Mouse (Mus musculus) cortical plate, adult 2 months (tissue): ENCODE data around the gene Dscaml1. TPM values are rescaled to one million over a fixed set of nuclear protein-coding genes. Genes with fewer than 3 reads are reported as not detected.

Source experiments
- H3K27ac ChIP-seq: fragments of 200-500 bp; 2 replicates; pipeline ENCODE4 v1.5.1; 2012; ENCODE audit warnings: low read length, control low read depth, inconsistent platforms; ENCODE audit not compliant: insufficient read depth
- H3K4me1 ChIP-seq: fragments of 200-500 bp; 2 replicates; pipeline ENCODE4 v1.6.1; 2011; ENCODE audit warnings: low read length; ENCODE audit not compliant: control insufficient read depth, insufficient read depth
- H3K4me3 ChIP-seq: fragments of 200-500 bp; 2 replicates; pipeline ENCODE4 v1.5.1; 2011; ENCODE audit warnings: mild to moderate bottlenecking, low read length, control low read depth; ENCODE audit not compliant: insufficient read depth
- CTCF ChIP-seq: fragments of 200-500 bp; IDR thresholded peaks from 2 replicates; pipeline ENCODE4 v1.5.1; 2011; ENCODE audit warnings: mild to moderate bottlenecking, control low read depth, low read length; ENCODE audit not compliant: insufficient read depth; ENCODE audit errors: extremely low read depth
- POLR2A ChIP-seq: fragments of 200-500 bp; IDR thresholded peaks from 2 replicates; pipeline ENCODE4 v1.6.1; 2011; ENCODE audit warnings: mild to moderate bottlenecking, low read length, control low read depth; ENCODE audit not compliant: insufficient read depth; ENCODE audit errors: extremely low read depth
- polyA plus RNA-seq: library from polyadenylated mRNA; depleted of rRNA; stranded (reverse); fragments of >200 nt; gene quantifications from 2 replicates; pipeline ENCODE4 v1.2.3, GENCODE M21; 2012

Dscaml1 gene
- polyA plus RNA-seq, 1 experiment: 29.7 TPM

- Histone ChIP-seq H3K4me3 (no peak overlapping the region), H3K4me1 (no peaks in the 10 kb centered on the region), H3K27ac (no peak overlapping the region)
- TF ChIP-seq CTCF (peak; percentile 14; the same call in 1 of the 2 replicates), POLR2A (no peak)
These were observed 15.8 kb upstream of the Dscaml1 start for GRCm38 (mm10) chr9:45410614-45411013.

- TF ChIP-seq CTCF: no peak
- no peak for TF ChIP-seq POLR2A
- H3K4me1 ChIP-seq: no peaks in the 10 kb centered on the region
- no peak overlapping the region for H3K27ac ChIP-seq
- H3K4me3 ChIP-seq: no peak overlapping the region
These were observed 15.3 kb upstream of the Dscaml1 start for GRCm38 (mm10) chr9:45411111-45411510.

- TF ChIP-seq POLR2A (no peak), CTCF (peak; percentile 67)
- no peaks in the 10 kb centered on the region for H3K4me1 ChIP-seq
- H3K4me3 ChIP-seq: no peak overlapping the region
- no peak overlapping the region for H3K27ac ChIP-seq
These were observed 14.6 kb upstream of the Dscaml1 start for GRCm38 (mm10) chr9:45411803-45412202.

GRCm38 (mm10) chr9:45412287-45412686, 14.1 kb upstream of the Dscaml1 start:
- Histone ChIP-seq H3K4me1 (no peaks in the 10 kb centered on the region), H3K27ac (no peak overlapping the region), H3K4me3 (no peak overlapping the region)
- TF ChIP-seq CTCF (peak; percentile 85), POLR2A (no peak)

GRCm38 (mm10) chr9:45412700-45413477, 13.5 kb upstream of the Dscaml1 start:
- no peaks in the 10 kb centered on the region for H3K4me1 ChIP-seq
- TF ChIP-seq POLR2A (no peak), CTCF (no peak)
- no peak overlapping the region for H3K27ac ChIP-seq
- no peak overlapping the region for H3K4me3 ChIP-seq

GRCm38 (mm10) chr9:45413478-45414140, 12.8 kb upstream of the Dscaml1 start:
- TF ChIP-seq POLR2A (no peak), CTCF (peak; percentile 39)

GRCm38 (mm10) chr9:45415912-45416311, 10.5 kb upstream of the Dscaml1 start:
- Histone ChIP-seq H3K4me1 (no peaks in the 10 kb centered on the region), H3K27ac (no peak overlapping the region), H3K4me3 (no peak overlapping the region)
- TF ChIP-seq POLR2A: no peak
- peak; percentile 99 for TF ChIP-seq CTCF

More at GRCm38 (mm10) chr9:45413478-45414140, 12.8 kb upstream of the Dscaml1 start:
- H3K4me3 ChIP-seq: no peak overlapping the region
- no peak overlapping the region for H3K27ac ChIP-seq
- no peaks in the 10 kb centered on the region for H3K4me1 ChIP-seq

- H3K27ac ChIP-seq: no peak overlapping the region
These were observed 9.2 kb upstream of the Dscaml1 start for GRCm38 (mm10) chr9:45417245-45417644.

GRCm38 (mm10) chr9:45418252-45418651, 8.2 kb upstream of the Dscaml1 start:
- Histone ChIP-seq H3K27ac (peak overlapping the region; percentile 25; the same call in 1 of the 2 replicates), H3K4me1 (no peaks in the 10 kb centered on the region), H3K4me3 (no peak overlapping the region)
- TF ChIP-seq CTCF (no peak), POLR2A (no peak)

More at GRCm38 (mm10) chr9:45417245-45417644, 9.2 kb upstream of the Dscaml1 start:
- H3K4me1 ChIP-seq: no peaks in the 10 kb centered on the region
- TF ChIP-seq CTCF (peak; percentile 69), POLR2A (no peak)
- no peak overlapping the region for H3K4me3 ChIP-seq
